Mouse (Mus musculus): ENCODE data around the gene Lrrc29. TPM values are rescaled to one million over a fixed set of nuclear protein-coding genes. Genes with fewer than 3 reads are reported as not detected.
A peak's percentile ranks its signal among the peaks of the same experiment; 100 is the strongest.
"Not testable (repeated sequence)": the region's sequence is repeated elsewhere in the genome, so short reads cannot be mapped to it uniquely, and the experiment has no call there.

The Lrrc29 gene
- total RNA-seq, 2 experiments from 2014 or later, result 4.0 to 5.0 TPM

- intact Hi-C loops (cut with DNase I), result no loop called here
- peak; percentile 75 for DNase-seq
Observed at GRCm38 (mm10) chr8:105293405-105293804, 32.7 kb downstream of the Lrrc29 start.

- DNase-seq, result no peak
- intact Hi-C loops (cut with DNase I), result no loop called here
Observed at GRCm38 (mm10) chr8:105292471-105292870, 33.6 kb downstream of the Lrrc29 start.

DNA sequence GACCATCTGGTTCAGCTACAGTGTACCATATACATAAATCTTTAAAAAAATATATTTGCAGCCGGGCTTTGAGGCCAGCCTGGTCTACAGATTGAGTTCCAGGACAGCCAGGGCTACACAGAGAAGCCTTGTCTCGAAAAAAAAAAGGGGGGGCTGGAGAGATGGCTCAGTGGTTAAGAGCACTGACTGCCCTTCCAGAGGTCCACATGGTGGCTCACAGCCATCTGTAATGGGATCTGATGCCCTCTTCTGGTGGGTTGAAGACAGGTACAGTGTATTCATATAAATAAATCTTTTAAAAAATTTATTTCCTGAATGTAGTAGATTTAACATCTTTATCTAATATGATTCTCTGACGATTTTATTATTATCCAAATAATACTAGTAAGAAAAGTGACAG lies 34.3 kb downstream of the Lrrc29 start:
- intact Hi-C loops (cut with DNase I); DNase-seq: not testable (repeated sequence)

GRCm38 (mm10) chr8:105291364-105291763 lies 34.7 kb downstream of the Lrrc29 start:
- DNase-seq; intact Hi-C loops (cut with DNase I): not testable (repeated sequence)

GRCm38 (mm10) chr8:105290554-105291314 lies 35.3 kb downstream of the Lrrc29 start:
- peak; percentile 94 for DNase-seq
- intact Hi-C loops (cut with DNase I), result no loop called here

DNA sequence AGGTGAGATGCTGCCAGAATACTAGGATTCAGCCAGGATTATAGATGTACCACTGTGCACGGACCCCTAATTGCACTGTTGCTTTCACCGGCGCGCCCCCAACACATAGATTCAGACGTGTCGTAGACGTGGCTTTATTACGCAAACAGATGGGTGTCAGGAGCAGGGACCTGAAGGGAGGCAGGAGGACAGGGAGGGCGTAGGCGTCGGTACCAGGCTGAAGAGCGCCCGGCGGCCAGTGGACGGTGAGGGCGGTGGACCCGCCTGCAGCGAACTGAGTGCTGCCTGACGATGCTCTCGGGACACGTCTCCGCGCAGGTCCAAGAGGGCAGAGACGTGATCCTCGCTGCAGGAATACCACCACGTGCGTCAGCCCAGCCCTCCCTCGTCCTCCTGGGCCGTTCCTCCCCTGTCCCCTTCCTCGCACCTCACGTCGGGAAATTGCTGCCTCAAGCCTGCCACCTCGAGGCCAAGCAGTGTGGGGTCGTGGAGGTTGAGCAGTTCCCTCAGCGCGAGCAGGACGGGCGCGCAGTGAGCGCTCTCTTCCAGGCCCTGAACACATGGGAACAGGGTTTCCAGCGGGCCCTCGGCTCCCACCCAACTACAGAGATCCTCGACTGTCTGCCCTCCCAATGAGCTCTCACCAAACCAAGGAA lies 36.1 kb downstream of the Lrrc29 start, which contains the start of gene 4931428F04Rik:
Gene 4931428F04Rik (minus strand): TSS at position 60 of the 656 bp plus-strand sequence.
- intact Hi-C loops (cut with DNase I), result no loop called here
- peak; percentile 73 for DNase-seq

- DNase-seq, result peak; percentile 98
- intact Hi-C loops (cut with DNase I), result no loop called here
Observed at GRCm38 (mm10) chr8:105288958-105289732, 36.9 kb downstream of the Lrrc29 start.

DNA sequence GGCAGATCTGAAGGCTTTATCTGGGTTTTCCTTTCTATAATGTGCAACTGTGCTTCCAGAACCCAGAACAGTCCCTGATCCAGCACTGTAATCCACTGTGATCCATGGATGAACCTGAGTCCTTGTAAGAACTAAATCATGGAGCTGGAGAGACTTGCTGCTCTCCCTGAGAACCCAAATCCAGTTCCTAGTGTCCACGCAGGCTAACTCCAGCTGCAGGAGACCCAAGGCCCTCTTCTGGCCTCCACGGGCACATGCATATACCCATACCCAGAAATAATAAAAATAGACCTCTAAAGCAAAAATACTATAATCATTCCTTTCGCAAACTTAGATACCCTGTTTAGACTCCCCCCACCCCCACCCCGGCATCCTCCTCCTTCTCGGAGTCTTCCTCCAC lies 37.8 kb downstream of the Lrrc29 start:
- intact Hi-C loops (cut with DNase I), result no loop called here
- DNase-seq, result no peak

GRCm38 (mm10) chr8:105286907-105287306 lies 39.2 kb downstream of the Lrrc29 start:
- intact Hi-C loops (cut with DNase I), result no loop called here
- DNase-seq, result no peak

GRCm38 (mm10) chr8:105285514-105285913 lies 40.6 kb downstream of the Lrrc29 start:
- no peak for DNase-seq
- intact Hi-C loops (cut with DNase I), result no loop called here

DNA sequence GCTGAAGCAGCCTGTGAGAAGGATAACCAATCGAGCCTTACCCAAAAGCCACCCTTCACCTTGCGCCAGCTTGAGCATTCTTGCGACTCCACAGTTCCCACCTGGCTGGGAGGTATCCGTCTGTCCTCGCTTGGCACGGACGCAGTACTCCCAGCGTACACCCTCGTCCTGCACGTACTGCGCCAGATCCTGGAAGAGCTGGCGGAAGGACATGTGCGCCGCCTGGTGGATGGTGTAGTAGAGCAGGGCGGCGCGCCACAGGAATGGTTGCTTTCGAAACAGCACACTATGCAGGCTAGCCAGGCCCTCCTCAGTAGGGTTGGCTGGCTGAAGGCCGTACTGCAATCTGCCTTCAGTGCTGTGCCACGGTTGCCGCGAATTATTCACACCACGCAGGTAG lies 43.0 kb downstream of the Lrrc29 start:
- intact Hi-C loops (cut with DNase I), result no loop called here
- DNase-seq, result no peak

GRCm38 (mm10) chr8:105282239-105282638 lies 43.8 kb downstream of the Lrrc29 start:
- intact Hi-C loops (cut with DNase I), result no loop called here
- no peak for DNase-seq

GRCm38 (mm10) chr8:105281821-105282220 lies 44.3 kb downstream of the Lrrc29 start:
- no peak for DNase-seq
- intact Hi-C loops (cut with DNase I), result no loop called here

DNA sequence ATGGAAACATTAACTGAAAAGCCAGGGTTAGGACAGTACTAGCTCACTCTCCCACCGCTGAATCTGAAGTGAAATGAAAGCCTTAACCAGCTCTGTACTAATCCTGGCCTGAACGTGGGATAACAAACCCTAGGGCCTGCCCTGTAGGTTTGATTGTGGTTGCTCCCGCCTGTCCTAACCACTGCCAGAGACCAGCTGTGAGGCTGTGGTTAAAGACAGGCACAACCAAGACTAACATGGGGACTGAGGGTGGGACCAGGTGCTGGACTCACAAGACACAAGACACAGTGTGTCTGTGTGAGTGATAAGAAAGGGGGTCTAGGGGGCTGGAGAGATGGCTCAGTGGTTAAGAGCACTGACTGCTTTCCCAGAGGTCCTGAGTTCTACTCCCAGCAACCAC lies 45.5 kb downstream of the Lrrc29 start:
- DNase-seq, result no peak
- intact Hi-C loops (cut with DNase I), result no loop called here

- DNase-seq, result peak; percentile 89
- intact Hi-C loops (cut with DNase I), result no loop called here
Observed at GRCm38 (mm10) chr8:105278911-105279334, 47.2 kb downstream of the Lrrc29 start.

GRCm38 (mm10) chr8:105276292-105277120 lies 49.6 kb downstream of the Lrrc29 start:
- peak; percentile 51 for DNase-seq
- intact Hi-C loops (cut with DNase I), result no loop called here

- intact Hi-C loops (cut with DNase I), result no loop called here
- DNase-seq, result no peak
Observed at GRCm38 (mm10) chr8:105275840-105276239, 50.2 kb downstream of the Lrrc29 start, which contains the start of gene Nol3. TSS of gene Nol3 (plus strand) at chr8:105276140.

DNA sequence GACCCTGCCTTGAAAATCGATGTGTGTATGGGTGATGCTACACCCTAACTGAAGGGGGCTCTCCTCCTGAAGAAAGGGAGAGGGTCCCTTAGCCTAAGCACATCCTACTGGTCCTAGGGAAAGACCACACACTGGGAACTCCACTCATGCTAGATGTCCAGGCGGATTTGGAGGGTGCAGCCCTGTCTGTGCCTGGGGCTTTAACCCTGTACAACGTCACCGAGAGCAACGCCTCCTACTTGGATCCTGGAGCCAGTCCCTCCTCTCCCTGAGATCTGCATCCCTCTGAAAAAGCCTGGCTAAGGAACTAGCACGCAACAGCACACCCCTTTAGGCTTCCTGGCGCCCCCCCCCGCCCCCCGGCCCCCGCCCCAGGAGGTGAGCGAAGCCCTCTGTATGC lies 50.7 kb downstream of the Lrrc29 start:
- DNase-seq, result no peak
- intact Hi-C loops (cut with DNase I), result no loop called here

DNA sequence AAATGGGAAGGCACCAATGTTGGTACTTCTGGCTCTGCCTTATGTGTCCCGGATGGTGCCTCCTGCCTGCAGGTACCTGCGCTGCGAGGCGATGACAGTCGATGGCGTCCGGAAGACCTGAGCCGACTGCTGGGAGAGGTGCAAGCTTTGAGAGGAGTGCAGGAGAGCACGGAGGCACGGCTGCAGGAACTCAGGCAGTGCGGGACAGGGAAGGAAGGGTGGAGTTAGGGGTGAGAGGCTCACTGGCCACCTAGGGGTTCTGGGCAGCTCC lies 55.2 kb downstream of the Lrrc29 start:
- DNase-seq, result no peak
- intact Hi-C loops (cut with DNase I), result no loop called here

- intact Hi-C loops (cut with DNase I), result no loop called here
- DNase-seq, result no peak
Observed at GRCm38 (mm10) chr8:105270101-105270915, 55.8 kb downstream of the Lrrc29 start.

Data from left cerebral cortex, postnatal 4 days (tissue).